Comparison of ENCODE assay signal across 16 mouse cellular contexts in the genomic region with DNA sequence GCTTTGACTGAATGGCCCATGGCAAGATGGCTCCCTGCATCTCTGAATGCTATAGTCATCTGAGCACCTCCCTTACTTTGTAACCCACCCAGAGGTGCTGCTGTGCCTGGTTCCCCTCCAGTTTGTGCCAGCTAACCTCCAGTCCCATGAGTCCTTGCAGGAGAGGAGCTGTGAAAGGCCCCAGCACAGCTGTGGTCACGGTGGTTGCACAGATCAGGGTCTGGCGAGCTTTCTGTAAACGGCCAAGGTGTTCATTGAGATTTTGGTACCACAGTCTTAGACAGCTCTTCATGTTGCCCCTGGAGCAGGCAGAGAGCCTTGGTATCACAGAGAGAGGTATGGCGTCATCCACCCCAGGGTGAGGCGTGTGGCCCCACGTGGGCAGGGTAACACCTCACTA. TPM values are rescaled to one million over a fixed set of nuclear protein-coding genes. Genes with fewer than 3 reads are reported as not detected.
"Had no signal": no experiment of that assay in that cellular context is flagged by ENCODE, and none has a peak within 500 bp of the region (broad histone marks: within the 10 kb centered on the region; RNA-seq: fewer than 3 reads in every experiment).

No protein-coding gene starts in this region.

- H3K4me3 ChIP-seq: lung, embryonic 15.5 days; megakaryocyte, embryonic 14.5 days; midbrain, embryonic 13.5 days; midbrain, embryonic 15.5 days; neural tube, embryonic 12.5 days had no signal

- H3K4me2 ChIP-seq: lung, embryonic 15.5 days; midbrain, embryonic 11.5 days; midbrain, embryonic 13.5 days; midbrain, embryonic 15.5 days; neural tube, embryonic 12.5 days had no signal

- H3K9me3 ChIP-seq: lung, embryonic 15.5 days; megakaryocyte, embryonic 14.5 days; midbrain, embryonic 13.5 days; midbrain, embryonic 15.5 days; neural tube, embryonic 12.5 days had no signal

- H3K9ac ChIP-seq: lung, embryonic 15.5 days; midbrain, embryonic 13.5 days; midbrain, embryonic 15.5 days; neural tube, embryonic 12.5 days had no signal

- H3K4me1 ChIP-seq: megakaryocyte, embryonic 14.5 days had no signal

- ATAC-seq: lung, postnatal 0 days; midbrain, embryonic 13.5 days; midbrain, embryonic 15.5 days had no signal

- H3K27ac ChIP-seq: lung, embryonic 15.5 days; macrophage; midbrain, embryonic 13.5 days; midbrain, embryonic 15.5 days; neural tube, embryonic 12.5 days had no signal

- DNase-seq: lung, adult 2 months; lung, postnatal 14 days; lung, postnatal 36 days; thymus, adult 18-20 months; thymus, postnatal 14 days; thymus, postnatal 36 days had no signal

- H3K27me3 ChIP-seq: lung, embryonic 15.5 days; midbrain, embryonic 13.5 days; midbrain, embryonic 15.5 days; neural tube, embryonic 12.5 days had no signal

RNA-seq across cellular contexts. Expression of a gene that starts 25.7 kb away (rescaled TPM):
- total RNA-seq: monocyte, adult 5-6 weeks; neutrophil, adult 5-6 weeks had no signal
- polyA plus RNA-seq: macrophage had no signal
